Mouse (Mus musculus) CD8-positive naive resting alpha-beta T cell, adult 2 months (primary cell): ENCODE data around the gene Otub2.
"Not testable (repeated sequence)": the region's sequence is repeated elsewhere in the genome, so short reads cannot be mapped to it uniquely, and the experiment has no call there.

Experiments used
- DNase-seq, 2 experiments: peaks; one replicate each; pipeline ENCODE4 v3.0.0; 2022; ENCODE audit warnings: low read depth in 2 of 2, low spot score in 2 of 2

Otub2 gene

GRCm38 (mm10) chr12:103437601-103438000 lies 49.1 kb downstream of the Otub2 start:
- no peak for DNase-seq

GRCm38 (mm10) chr12:103443524-103443923 lies 55.0 kb downstream of the Otub2 start, which contains the start of gene Ifi27l2a:
Ifi27l2a (minus strand) TSS chr12:103443680.
- no peak for DNase-seq

- not testable (repeated sequence) for DNase-seq
These were observed 55.8 kb downstream of the Otub2 start for GRCm38 (mm10) chr12:103444261-103444660.

GRCm38 (mm10) chr12:103445060-103445459 lies 56.6 kb downstream of the Otub2 start:
- no peak for DNase-seq

GRCm38 (mm10) chr12:103453361-103453760 lies 64.9 kb downstream of the Otub2 start:
- no peak for DNase-seq
